Mouse (Mus musculus) spleen, adult 2 months (tissue): Measurements from ENCODE around the gene Rora.

ENCODE experiments used
- CTCF ChIP-seq: fragments of 200-500 bp; IDR thresholded peaks from 2 replicates; pipeline ENCODE4 v1.5.1; 2011; ENCODE audit warnings: mild to moderate bottlenecking, inconsistent platforms; ENCODE audit not compliant: insufficient read depth, insufficient read length, insufficient replicate concordance; ENCODE audit errors: extremely low read depth
- POLR2A ChIP-seq: fragments of 200-500 bp; IDR thresholded peaks from 2 replicates; pipeline ENCODE4 v1.6.1; 2011; ENCODE audit warnings: low read depth, low read length, inconsistent platforms

DNA sequence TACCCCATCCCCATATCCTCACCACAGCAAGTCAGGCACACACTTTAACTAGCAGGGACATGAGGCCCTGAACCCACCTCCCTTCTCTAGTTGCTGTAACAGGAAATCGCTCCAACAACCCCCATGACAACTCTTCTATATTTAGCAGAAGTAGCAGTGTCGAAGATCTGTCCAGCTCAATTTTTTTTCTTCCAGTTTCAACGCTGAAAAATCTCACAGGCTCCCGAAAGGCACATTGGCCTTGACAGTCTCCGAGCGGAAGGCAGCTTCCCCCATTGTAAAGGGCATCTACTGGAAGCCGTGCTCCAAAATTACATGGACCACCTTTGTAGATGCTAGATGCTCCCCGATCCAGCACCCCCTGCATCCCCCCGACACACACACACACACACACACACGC, 583.7 kb downstream of the Rora start:
- no peak for TF ChIP-seq CTCF
- TF ChIP-seq POLR2A, result no peak
